Mouse (Mus musculus) bone marrow macrophage, adult 2 months (primary cell): ENCODE measurements around the gene Tdo2.

Experiments
- CTCF ChIP-seq: IDR thresholded peaks from 2 replicates; pipeline ENCODE4 v1.5.1; 2012; ENCODE audit warnings: low read depth, mild to moderate bottlenecking, low read length, moderate library complexity
- POLR2A ChIP-seq: IDR thresholded peaks from 2 replicates; pipeline ENCODE4 v1.6.1; 2012; ENCODE audit warnings: mild to moderate bottlenecking, low read depth, low read length, borderline replicate concordance

DNA sequence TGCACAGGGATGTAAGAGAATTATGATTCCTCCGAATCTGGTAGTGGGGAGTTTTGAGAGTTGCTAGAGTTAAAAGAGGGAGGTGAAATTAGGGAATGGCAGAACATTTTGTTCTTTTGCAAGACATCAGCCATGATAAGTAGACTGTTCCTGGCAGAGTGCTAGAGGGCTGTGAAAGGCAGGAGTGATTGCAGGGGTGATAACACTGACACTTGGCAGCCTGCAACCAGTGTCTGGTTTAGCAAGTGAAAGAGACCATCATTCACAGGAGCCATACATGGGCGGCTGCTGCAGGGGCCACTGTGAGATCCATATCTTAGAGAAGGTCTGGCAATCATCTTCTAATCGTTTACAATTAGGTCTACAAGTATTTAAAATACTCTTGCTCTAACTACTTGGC lies 37.1 kb downstream of the Tdo2 start:
- TF ChIP-seq POLR2A (no peak), CTCF (no peak)
